10 mouse cellular contexts compared by ENCODE assay signal in genomic region chr7:145029124-145029523, GRCm38 (mm10).
A peak's percentile ranks its signal among the peaks of the same experiment; 100 is the strongest.
DNase-seq lines count a peak whose midpoint lies in the region; ATAC-seq and TF ChIP-seq lines count a peak whose summit lies in the region.
"Had no signal": no experiment of that assay in that cellular context is flagged by ENCODE, and none has a peak within 500 bp of the region (broad histone marks: within the 10 kb centered on the region; RNA-seq: fewer than 3 reads in every experiment).

No protein-coding gene starts in this region.

- no peak overlapping the region for H3K4me3 ChIP-seq in E14TG2a.4 (replicated peaks; ENCODE audit: low read length)
- H3K4me3 ChIP-seq in intestine, embryonic 15.5 days (replicated peaks), result no peak overlapping the region
- H3K4me3 ChIP-seq: forebrain, embryonic 13.5 days; neural tube, embryonic 13.5 days had no signal

- no peaks in the 10 kb centered on the region for H3K36me3 ChIP-seq in E14TG2a.4 (ENCODE audit: insufficient read depth, low read length)
- no peaks in the 10 kb centered on the region for H3K36me3 ChIP-seq in intestine, embryonic 15.5 days
- H3K36me3 ChIP-seq: neural tube, embryonic 13.5 days had no signal

- peaks cover 57% of the 10 kb centered on the region for H3K4me1 ChIP-seq in E14TG2a.4 (replicated peaks; ENCODE audit: low read depth, low read length)
- peaks cover 21% of the 10 kb centered on the region for H3K4me1 ChIP-seq in intestine, embryonic 15.5 days (replicated peaks)

- H3K27me3 ChIP-seq in E14TG2a.4 (ENCODE audit: insufficient read depth, low read length), result peaks cover 50% of the 10 kb centered on the region
- no peaks in the 10 kb centered on the region for H3K27me3 ChIP-seq in intestine, embryonic 15.5 days (replicated peaks)

- H3K9me3 ChIP-seq in E14TG2a.4 (ENCODE audit: low read length), result no peaks in the 10 kb centered on the region
- H3K9me3 ChIP-seq in intestine, embryonic 15.5 days, result no peaks in the 10 kb centered on the region
- H3K9me3 ChIP-seq: forebrain, embryonic 13.5 days; neural tube, embryonic 13.5 days had no signal

- DNase-seq in kidney, postnatal 4 days, result peak; percentile 60 to 75
- no peak for DNase-seq in kidney, postnatal 25 days
- DNase-seq in ZHBTc4 (ENCODE audit: low read depth, low spot score), result peak; percentile 83
- DNase-seq in right cerebral cortex, postnatal 4 days, result no peak

- TF ChIP-seq CTCF in E14TG2a.4 (conservative IDR thresholded peaks at IDR 0.05; ENCODE audit: low read length), result peak; percentile 42

- WGBS in intestine, embryonic 15.5 days, result 35% methylated on average over 4 of the region's 4 CpGs

- no peak overlapping the region for H3K27ac ChIP-seq in intestine, embryonic 15.5 days
- H3K27ac ChIP-seq: forebrain, embryonic 13.5 days; neural tube, embryonic 13.5 days had no signal

- H3K4me2 ChIP-seq in intestine, embryonic 15.5 days (replicated peaks), result no peak overlapping the region
- H3K4me2 ChIP-seq: forebrain, embryonic 13.5 days; neural tube, embryonic 13.5 days had no signal

- ATAC-seq in monocyte, adult 5-6 weeks (replicated peaks; ENCODE audit: insufficient number of reproducible peaks, low FRiP score, low TSS enrichment, poor library complexity, severe bottlenecking), result 0 out of 2 replicates have a peak, but pooled peaks have one; percentile 28
- ATAC-seq in intestine, embryonic 15.5 days, result no peak
- no peak for ATAC-seq in erythroblast, adult 5-6 weeks (replicated peaks; ENCODE audit: low FRiP score, poor library complexity, severe bottlenecking)
- ATAC-seq: forebrain, embryonic 13.5 days had no signal

- no peak overlapping the region for H3K9ac ChIP-seq in intestine, embryonic 15.5 days
- H3K9ac ChIP-seq: forebrain, embryonic 13.5 days; neural tube, embryonic 13.5 days had no signal

Comparison
In these comparisons a context has a peak if more than half of its experiments do, and no peak if none do; other contexts are left out.
1. DNase-seq: peak in kidney, postnatal 4 days (2 of 2) and ZHBTc4 (single experiment); none in kidney, postnatal 25 days (0 of 2) and right cerebral cortex, postnatal 4 days (single experiment).